Mouse (Mus musculus) lung, adult 2 months (tissue): ENCODE measurements around the gene Arfrp1. TPM values are rescaled to one million over a fixed set of nuclear protein-coding genes. Genes with fewer than 3 reads are reported as not detected.

Experiments
- DNase-seq: peaks from one replicate; pipeline ENCODE4 v3.0.0; 2022
- H3K4me1 ChIP-seq: fragments of 200-500 bp; 2 replicates; pipeline ENCODE4 v1.6.1; 2011; ENCODE audit warnings: low read length; ENCODE audit not compliant: control insufficient read depth, insufficient read depth
- H3K4me3 ChIP-seq: fragments of 200-500 bp; replicated peaks from 2 replicates; pipeline ENCODE3; 2011; ENCODE audit warnings: low read depth, mild to moderate bottlenecking, control low read depth, low read length; ENCODE audit errors: extremely low read depth
- CTCF ChIP-seq: fragments of 200-500 bp; IDR thresholded peaks from 2 replicates; pipeline ENCODE4 v1.5.1; 2011; ENCODE audit warnings: mild to moderate bottlenecking, low read length, control low read depth; ENCODE audit not compliant: insufficient read depth
- POLR2A ChIP-seq: fragments of 200-500 bp; IDR thresholded peaks from 2 replicates; pipeline ENCODE4 v1.6.1; 2011; ENCODE audit warnings: low read depth, mild to moderate bottlenecking, control low read depth, low read length, borderline replicate concordance; ENCODE audit errors: extremely low read depth
- WGBS: fragments of 180-500 bp; shearing (Covaris S2); methylation state at CpG from one replicate; pipeline ENCODE4 v1.1.7; 2018; 5-methylcytosine and 5-hydroxymethylcytosine counted together
- polyA plus RNA-seq: library from polyadenylated mRNA; depleted of rRNA; stranded (reverse); fragments of >200 nt; gene quantifications from 2 replicates; pipeline ENCODE4 v1.2.3, GENCODE M21; 2012

The Arfrp1 gene
- polyA plus RNA-seq, 1 experiment = 42.9 TPM

GRCm38 (mm10) chr2:181380251-181380650, 15.0 kb upstream of the Arfrp1 start:
- DNase-seq = no peak
- Histone ChIP-seq H3K4me3 (no peak overlapping the region), H3K4me1 (peaks cover 3% of the 10 kb centered on the region; the same call in 1 of the 2 replicates)
- 70% methylated on average over 5 of the region's 5 CpGs for WGBS
- TF ChIP-seq CTCF (no peak), POLR2A (no peak)

GRCm38 (mm10) chr2:181379778-181380177, 14.6 kb upstream of the Arfrp1 start, which contains the start of gene Lime1:
Gene Lime1 (plus strand): TSS chr2:181380078.
- no peak for DNase-seq
- Histone ChIP-seq H3K4me1 (peaks cover 3% of the 10 kb centered on the region; the same call in 1 of the 2 replicates), H3K4me3 (no peak within 1 kb of the TSS)
- TF ChIP-seq CTCF (no peak), POLR2A (no peak)
- 95% methylated on average over 12 of the region's 12 CpGs for WGBS

- H3K4me1 ChIP-seq = no peaks in the 10 kb centered on the region
- 77% methylated on average over 5 of the region's 5 CpGs for WGBS
- no peak for TF ChIP-seq POLR2A
- no peak for TF ChIP-seq CTCF
- no peak for DNase-seq
- no peak overlapping the region for H3K4me3 ChIP-seq
These were observed 13.5 kb upstream of the Arfrp1 start for GRCm38 (mm10) chr2:181378701-181379100.

GRCm38 (mm10) chr2:181377230-181377629, 12.0 kb upstream of the Arfrp1 start:
- WGBS = 32% methylated on average over 2 of the region's 2 CpGs
- no peak overlapping the region for H3K4me3 ChIP-seq
- no peak for DNase-seq
- TF ChIP-seq POLR2A = no peak
- no peak for TF ChIP-seq CTCF
- no peaks in the 10 kb centered on the region for H3K4me1 ChIP-seq

DNA sequence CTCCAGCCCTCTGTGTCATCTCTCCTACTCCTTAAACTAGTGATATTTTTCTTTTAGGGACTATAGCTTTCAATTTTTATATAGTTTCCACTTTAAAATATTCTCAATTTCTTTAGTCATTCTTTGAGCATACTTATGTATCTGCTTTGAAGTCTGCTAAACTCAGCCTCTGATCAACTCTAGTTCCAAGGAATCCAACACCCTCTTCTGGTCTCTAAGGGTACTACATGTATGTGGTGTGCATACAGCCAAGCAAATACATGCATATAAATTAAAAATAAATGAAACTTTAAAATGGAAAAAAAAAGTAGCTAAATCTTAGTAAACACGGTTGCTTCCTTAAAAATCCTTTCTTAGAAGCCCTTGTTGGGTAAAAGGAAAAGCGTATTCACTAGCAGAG, 10.6 kb upstream of the Arfrp1 start:
- 88% methylated on average over 2 of the region's 2 CpGs for WGBS
- DNase-seq = no peak
- no peaks in the 10 kb centered on the region for H3K4me1 ChIP-seq
- no peak overlapping the region for H3K4me3 ChIP-seq
- no peak for TF ChIP-seq POLR2A
- no peak for TF ChIP-seq CTCF

DNA sequence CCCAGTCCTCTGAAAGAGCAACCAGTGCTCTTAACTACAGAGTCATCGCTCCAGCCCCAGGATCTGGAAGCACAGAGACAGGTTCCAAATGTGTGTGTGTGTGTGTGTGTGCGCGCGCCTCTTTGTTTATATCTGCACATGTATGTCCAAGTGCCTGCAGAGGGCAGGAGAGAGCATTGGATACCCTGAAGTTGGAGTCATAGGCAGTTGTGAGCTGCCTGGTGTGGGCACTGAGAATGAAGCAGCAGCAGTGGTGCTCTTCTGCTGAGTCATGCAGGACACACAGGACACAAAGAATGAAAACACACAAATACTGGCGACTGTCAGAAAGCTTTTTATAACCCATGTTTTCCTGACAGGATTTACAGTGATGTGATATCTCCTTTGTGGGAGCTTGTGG, 4.8 kb upstream of the Arfrp1 start:
- no peak for TF ChIP-seq CTCF
- no peak for TF ChIP-seq POLR2A
- peaks cover 4% of the 10 kb centered on the region; the same call in 1 of the 2 replicates for H3K4me1 ChIP-seq
- H3K4me3 ChIP-seq = no peak overlapping the region
- no peak for DNase-seq
- WGBS = 88% methylated on average over 5 of the region's 5 CpGs

DNA sequence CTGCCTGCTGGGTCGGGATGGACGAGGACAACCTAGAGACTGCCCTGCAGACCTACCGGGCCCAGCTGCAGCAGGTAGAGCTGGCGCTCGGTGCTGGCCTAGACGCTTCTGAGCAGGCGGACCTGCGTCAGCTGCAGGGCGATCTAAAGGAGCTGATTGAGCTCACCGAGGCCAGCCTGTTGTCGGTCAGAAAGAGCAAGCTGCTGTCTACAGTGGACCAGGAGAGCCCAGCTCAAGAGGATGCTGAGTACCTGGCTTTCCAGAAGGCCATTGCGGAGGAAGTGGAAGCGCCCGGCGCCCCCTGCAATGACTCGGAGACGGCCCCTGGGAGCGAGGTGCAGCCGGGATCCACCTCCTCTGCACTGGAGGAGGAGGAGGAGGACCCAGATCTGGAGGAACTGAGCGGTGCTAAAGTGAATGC, 461 bp upstream of the Arfrp1 start:
- no peak for DNase-seq
- H3K4me3 ChIP-seq = peak overlapping the region; percentile 91
- under 1% methylated on average over 20 of the region's 20 CpGs for WGBS
- H3K4me1 ChIP-seq = peaks cover 8% of the 10 kb centered on the region
- no peak for TF ChIP-seq CTCF
- TF ChIP-seq POLR2A = 0 out of 2 replicates have a peak, but pooled peaks have one; percentile 2

- peak overlapping the region; percentile 91 for H3K4me3 ChIP-seq
- peaks cover 8% of the 10 kb centered on the region for H3K4me1 ChIP-seq
- DNase-seq = no peak
- 5% methylated on average over 14 of the region's 14 CpGs for WGBS
- TF ChIP-seq POLR2A = no peak
- no peak for TF ChIP-seq CTCF
These were observed 731 bp downstream of the Arfrp1 start for GRCm38 (mm10) chr2:181364487-181364859.

- no peak overlapping the region for H3K4me3 ChIP-seq
- peaks cover 8% of the 10 kb centered on the region for H3K4me1 ChIP-seq
- DNase-seq = no peak
- no peak for TF ChIP-seq POLR2A
- no peak for TF ChIP-seq CTCF
- 74% methylated on average over 3 of the region's 3 CpGs for WGBS
These were observed 1.3 kb downstream of the Arfrp1 start for GRCm38 (mm10) chr2:181363946-181364345.

- TF ChIP-seq CTCF = no peak
- TF ChIP-seq POLR2A = no peak
- WGBS = 79% methylated on average over 3 of the region's 3 CpGs
These were observed 8.4 kb downstream of the Arfrp1 start for GRCm38 (mm10) chr2:181356780-181357179.

More at GRCm38 (mm10) chr2:181356780-181357179, 8.4 kb downstream of the Arfrp1 start:
- no peak overlapping the region for H3K4me3 ChIP-seq
- no peak for DNase-seq
- no peaks in the 10 kb centered on the region for H3K4me1 ChIP-seq
